Mouse (Mus musculus) mature B cell (primary cell): ENCODE data around the gene Zbtb20.

Experiments used
- in situ Hi-C: fragments of 300-500 bp; cut with MboI; formaldehyde crosslinking; loops from 2 replicates; pipeline ENCODE4 v1.14.3; 2019

Zbtb20 gene

GRCm38 (mm10) chr16:43515538-43515937 lies 639.9 kb downstream of the Zbtb20 start:
- in situ Hi-C loops: no loop called here

- in situ Hi-C loops: no loop called here
Measured at GRCm38 (mm10) chr16:43520274-43520673, 644.6 kb downstream of the Zbtb20 start.

- in situ Hi-C loops: no loop called here
Measured at GRCm38 (mm10) chr16:43522482-43522881, 646.8 kb downstream of the Zbtb20 start.

GRCm38 (mm10) chr16:43524179-43524578 lies 648.5 kb downstream of the Zbtb20 start:
- in situ Hi-C loops: no loop called here

GRCm38 (mm10) chr16:43525624-43526023 lies 649.9 kb downstream of the Zbtb20 start:
- in situ Hi-C loops: no loop called here

- in situ Hi-C loops: no loop called here
Measured at GRCm38 (mm10) chr16:43528300-43528699, 652.6 kb downstream of the Zbtb20 start.

- in situ Hi-C loops: loop anchor here (10.0 kb wide), 1 partner anchor 263 kb away; no protein-coding TSS in a partner anchor
Measured at GRCm38 (mm10) chr16:43531328-43531727, 655.6 kb downstream of the Zbtb20 start.

GRCm38 (mm10) chr16:43534103-43534502 lies 658.4 kb downstream of the Zbtb20 start:
- in situ Hi-C loops: loop anchor here (10.0 kb wide), 1 partner anchor 261 kb away; no protein-coding TSS in a partner anchor

GRCm38 (mm10) chr16:43535912-43536311 lies 660.2 kb downstream of the Zbtb20 start:
- in situ Hi-C loops: loop anchor here (10.0 kb wide), 1 partner anchor 259 kb away; no protein-coding TSS in a partner anchor

- in situ Hi-C loops: loop anchor here (10.0 kb wide), 1 partner anchor 258 kb away; no protein-coding TSS in a partner anchor
Measured at GRCm38 (mm10) chr16:43537163-43537562, 661.5 kb downstream of the Zbtb20 start.

- in situ Hi-C loops: loop anchor here (10.0 kb wide), 1 partner anchor 255 kb away; no protein-coding TSS in a partner anchor
Measured at GRCm38 (mm10) chr16:43539659-43540096, 664.0 kb downstream of the Zbtb20 start.

- in situ Hi-C loops: no loop called here
Measured at GRCm38 (mm10) chr16:43540108-43540507, 664.4 kb downstream of the Zbtb20 start.

- in situ Hi-C loops: no loop called here
Measured at GRCm38 (mm10) chr16:43540546-43541167, 665.0 kb downstream of the Zbtb20 start.

- in situ Hi-C loops: no loop called here
Measured at GRCm38 (mm10) chr16:43545261-43545660, 669.6 kb downstream of the Zbtb20 start.

GRCm38 (mm10) chr16:43547323-43548180 lies 671.9 kb downstream of the Zbtb20 start:
- in situ Hi-C loops: no loop called here

GRCm38 (mm10) chr16:43548774-43549173 lies 673.1 kb downstream of the Zbtb20 start:
- in situ Hi-C loops: no loop called here

- in situ Hi-C loops: no loop called here
Measured at GRCm38 (mm10) chr16:43549425-43550089, 673.9 kb downstream of the Zbtb20 start.

- in situ Hi-C loops: no loop called here
Measured at GRCm38 (mm10) chr16:43552443-43552842, 676.8 kb downstream of the Zbtb20 start.

GRCm38 (mm10) chr16:43557385-43557784 lies 681.7 kb downstream of the Zbtb20 start:
- in situ Hi-C loops: no loop called here

GRCm38 (mm10) chr16:43561330-43561729 lies 685.6 kb downstream of the Zbtb20 start:
- in situ Hi-C loops: no loop called here

- in situ Hi-C loops: no loop called here
Measured at GRCm38 (mm10) chr16:43561956-43562355, 686.3 kb downstream of the Zbtb20 start.

GRCm38 (mm10) chr16:43565872-43566271 lies 690.2 kb downstream of the Zbtb20 start:
- in situ Hi-C loops: no loop called here
